Mouse (Mus musculus) cerebellum, postnatal 36 days (tissue): ENCODE data around the gene Efhc2.
A peak's percentile ranks its signal among the peaks of the same experiment; 100 is the strongest.

Source experiments
- DNase-seq, 2 experiments: peaks; one replicate each; pipeline ENCODE4 v3.0.0; 2021 to 2022; ENCODE audit warnings: mixed read lengths in 2 of 2

Efhc2 gene

DNA sequence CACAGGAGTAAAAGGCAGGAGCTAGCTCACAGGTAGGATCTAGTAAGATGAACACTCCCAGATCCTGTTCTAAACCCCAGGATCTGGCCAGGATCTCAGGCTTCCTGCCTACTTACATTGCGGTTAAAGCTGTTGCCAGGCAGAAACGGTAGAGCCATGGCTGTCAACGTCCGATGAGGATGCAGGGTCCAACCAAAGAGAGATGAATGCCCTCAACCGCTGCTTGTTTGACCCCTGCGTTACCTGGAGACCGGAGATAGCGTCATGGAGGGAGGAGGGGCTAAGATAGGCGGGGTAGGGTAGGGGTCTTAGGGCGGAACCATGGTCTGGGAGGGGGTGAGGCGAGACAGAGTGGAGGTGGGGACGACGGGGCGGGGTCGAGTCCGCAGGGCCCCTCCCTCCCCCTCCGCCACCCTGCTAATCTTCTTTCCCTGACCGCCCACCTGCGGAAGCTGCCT lies at the start of gene Efhc2:
Gene Efhc2 (minus strand): TSS at position 243 of the 458 bp plus-strand sequence.
- DNase-seq = peak; percentile 15 to 29

GRCm38 (mm10) chrX:17365114-17365513 lies 45.9 kb upstream of the Efhc2 start:
- no peak for DNase-seq

- no peak for DNase-seq
Observed at GRCm38 (mm10) chrX:17300349-17300880, 18.8 kb downstream of the Efhc2 start.

DNA sequence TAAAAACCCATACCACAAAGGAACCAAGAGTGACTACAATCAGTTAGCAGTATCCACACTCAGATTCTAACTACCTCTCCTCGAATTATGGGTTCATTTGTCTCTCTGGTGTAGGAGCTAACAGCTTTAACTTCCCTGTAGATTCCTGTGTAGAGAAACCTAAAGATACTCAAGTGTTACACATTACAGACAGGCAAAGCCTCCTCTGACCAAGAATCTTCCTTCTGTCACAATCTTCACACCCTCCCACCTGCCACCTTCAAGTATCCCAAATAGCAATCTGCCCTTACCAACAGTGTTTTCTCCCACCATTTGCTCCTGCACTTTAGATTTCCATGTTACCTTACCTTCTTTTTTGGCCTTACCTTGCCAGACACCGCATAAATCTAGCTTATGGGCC lies 35.3 kb downstream of the Efhc2 start:
- no peak for DNase-seq

DNA sequence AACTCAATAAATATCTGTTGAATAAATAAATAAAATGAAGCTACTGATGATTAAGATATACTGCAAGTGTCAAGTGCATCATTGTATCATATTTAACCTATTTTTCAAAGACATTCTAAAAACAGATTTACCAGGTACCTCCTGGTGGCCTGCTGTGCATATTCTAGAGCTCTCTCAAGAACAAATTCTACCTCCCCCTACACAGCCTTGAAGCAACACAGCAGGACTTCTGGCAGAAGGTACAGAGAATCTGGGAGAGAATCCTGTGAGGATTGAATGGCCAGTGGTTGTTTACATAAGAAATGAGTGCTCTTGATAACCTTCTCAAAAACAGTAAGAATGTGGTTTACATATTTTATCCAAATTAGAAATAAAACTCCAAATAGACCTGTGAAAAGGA lies 94.0 kb downstream of the Efhc2 start:
- peak; percentile 4 to 12 for DNase-seq

DNA sequence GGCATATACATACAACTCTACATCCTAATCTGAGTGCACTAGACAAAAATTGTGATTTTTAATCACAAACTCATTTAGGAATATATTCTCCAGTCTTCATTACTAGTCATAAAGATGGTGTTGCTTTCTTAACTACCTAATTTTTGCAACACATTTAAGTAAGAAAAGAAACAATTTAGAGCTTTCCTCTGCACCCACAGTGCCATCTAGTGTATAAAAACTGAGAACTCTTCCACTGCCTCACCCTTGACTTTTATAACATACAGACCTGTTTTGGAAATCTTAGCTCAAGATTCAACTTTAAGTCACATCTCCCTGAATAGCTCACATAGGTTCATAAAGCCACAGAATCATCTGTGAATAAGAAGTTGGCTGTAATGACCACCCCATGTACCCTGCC lies 101.7 kb downstream of the Efhc2 start:
- DNase-seq = no peak

DNA sequence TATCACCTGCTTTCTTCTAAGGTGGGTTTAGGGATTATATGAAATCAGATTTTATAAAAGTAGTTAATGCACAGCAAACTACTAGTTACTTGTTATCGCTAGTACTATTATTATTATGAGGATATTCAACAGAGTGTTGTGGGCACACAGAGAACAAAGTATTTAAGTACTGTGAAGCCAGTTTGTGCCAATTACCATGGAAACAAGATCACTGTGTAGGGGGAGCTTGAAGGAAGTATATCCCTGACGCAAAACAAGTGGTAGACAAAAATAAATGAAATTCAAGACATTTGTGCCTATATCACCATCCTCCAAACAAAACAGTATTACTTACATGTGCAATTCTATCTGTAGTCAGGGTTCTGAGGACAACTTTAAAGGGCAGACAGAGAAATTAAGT lies 105.7 kb downstream of the Efhc2 start:
- no peak for DNase-seq

GRCm38 (mm10) chrX:17175748-17176147 lies 143.4 kb downstream of the Efhc2 start:
- no peak for DNase-seq

DNA sequence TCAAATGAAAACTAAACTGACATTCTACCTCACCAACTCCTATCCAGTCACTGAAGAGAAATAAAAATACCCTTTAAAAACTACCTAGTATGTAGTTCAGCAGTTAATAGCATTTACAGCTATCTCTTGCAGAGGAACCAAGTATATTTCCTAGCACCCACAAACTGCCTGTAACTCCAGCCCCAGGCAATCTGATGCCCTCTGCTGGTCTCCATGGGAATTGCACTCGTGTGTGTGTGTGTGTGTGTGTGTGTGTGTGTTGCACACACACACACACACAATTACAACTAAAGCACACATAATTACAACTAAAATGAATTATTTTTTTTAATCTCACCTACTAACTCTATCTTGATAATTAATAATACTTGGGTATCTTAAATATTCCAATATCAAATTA lies 153.5 kb downstream of the Efhc2 start:
- DNase-seq = no peak
